Mouse (Mus musculus): Measurements from ENCODE around the gene Hydin.

DNA sequence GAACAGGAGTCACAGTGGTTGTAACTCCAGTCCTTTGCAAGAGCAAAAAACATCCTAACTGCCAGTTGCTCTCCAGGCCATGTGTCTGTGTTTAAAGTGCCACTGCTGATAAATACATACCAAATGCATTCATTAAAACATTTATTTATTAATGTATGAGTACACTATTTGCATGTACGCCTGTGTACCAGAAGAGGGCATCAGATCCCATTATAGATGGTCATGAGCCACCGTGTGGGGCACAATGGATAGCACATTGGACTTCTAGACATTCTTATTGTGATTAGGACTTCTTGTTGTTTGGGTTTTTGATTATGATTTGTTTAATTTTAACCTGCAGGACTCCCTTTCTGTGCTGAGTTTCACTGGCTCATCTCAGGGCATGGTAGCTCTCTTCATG, 6.6 kb downstream of the Hydin start:
- TF ChIP-seq POLR2A (IDR thresholded peaks at IDR 0.05; ENCODE audit: control insufficient read depth in 1 of 2, insufficient read depth in 1 of 2, low read depth in 1 of 2, low read length in 2 of 2, poor library complexity in 1 of 2) (no peak), NELFE (IDR thresholded peaks at IDR 0.05; ENCODE audit: low read depth, low read length) (no peak), TAL1 (IDR thresholded peaks at IDR 0.05; ENCODE audit: low read length) (no peak), SMC3 (IDR thresholded peaks at IDR 0.05; ENCODE audit: low read depth, low read length) (no peak), MAFK (IDR thresholded peaks at IDR 0.05; ENCODE audit: borderline replicate concordance, low read depth, low read length) (no peak), ELF1 (IDR thresholded peaks at IDR 0.05; ENCODE audit: low read depth, low read length) (no peak), CTCF (IDR thresholded peaks at IDR 0.05 in 2 of 3, conservative IDR thresholded peaks at IDR 0.05 in 1 of 3; ENCODE audit: control insufficient read depth in 1 of 3, insufficient read depth in 1 of 3, low read depth in 2 of 3, low read length in 3 of 3, poor library complexity in 1 of 3, severe bottlenecking in 1 of 3) (no peak), GATA1 (IDR thresholded peaks at IDR 0.05; ENCODE audit: low read depth, low read length) (no peak)

Measured in MEL (cell line).